Mouse (Mus musculus) cerebellum, adult 11-12 months (tissue): ENCODE measurements at regions not wholly inside any gene's neighbourhood (a gene's known extent, or its start where the extent isn't known, plus 50 kb on each side); places are given as distances from the start of the nearest gene placed in this dataset.

Source experiments
- DNase-seq: peaks from one replicate; pipeline ENCODE4 v3.0.0; 2022

DNA sequence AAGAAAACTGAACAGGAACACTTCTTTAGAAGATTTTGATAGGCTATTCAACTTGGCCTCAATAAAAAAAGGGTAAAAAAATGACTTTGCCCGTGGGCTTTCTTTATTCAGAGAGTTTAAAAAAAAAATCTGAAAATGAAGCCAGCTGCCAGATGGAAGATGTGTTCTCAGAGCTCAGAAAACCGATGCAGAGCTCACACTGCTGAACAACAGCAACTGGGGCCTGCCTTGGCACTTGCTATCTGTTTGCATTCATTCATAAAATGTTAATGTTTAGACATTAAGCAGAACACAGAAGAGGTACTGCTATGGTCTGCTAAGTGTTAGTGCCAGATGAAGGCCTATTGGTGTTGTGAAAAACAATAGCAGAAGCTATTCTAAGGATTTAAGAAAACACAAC, 173.8 kb upstream of the Smc2 start:
- no peak for DNase-seq

DNA sequence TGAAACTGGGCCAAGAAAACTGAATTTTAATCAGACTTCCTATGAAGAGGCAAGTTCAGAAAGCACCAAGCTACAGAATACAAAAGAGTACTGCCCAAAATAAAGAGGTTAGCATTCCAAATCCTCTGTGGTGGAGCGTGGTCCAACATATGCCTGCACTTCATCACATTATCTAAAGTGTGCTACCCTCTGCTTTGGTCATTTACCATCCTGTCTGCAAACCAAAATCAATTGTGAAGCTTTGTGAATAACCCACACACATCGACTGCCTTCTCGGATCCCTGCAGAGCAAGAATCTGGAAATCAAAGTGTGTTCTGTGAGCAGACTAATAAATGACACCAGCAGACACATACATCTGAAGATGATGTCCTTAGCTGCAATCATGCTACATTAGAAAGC, 156.6 kb upstream of the Smc2 start:
- no peak for DNase-seq

DNA sequence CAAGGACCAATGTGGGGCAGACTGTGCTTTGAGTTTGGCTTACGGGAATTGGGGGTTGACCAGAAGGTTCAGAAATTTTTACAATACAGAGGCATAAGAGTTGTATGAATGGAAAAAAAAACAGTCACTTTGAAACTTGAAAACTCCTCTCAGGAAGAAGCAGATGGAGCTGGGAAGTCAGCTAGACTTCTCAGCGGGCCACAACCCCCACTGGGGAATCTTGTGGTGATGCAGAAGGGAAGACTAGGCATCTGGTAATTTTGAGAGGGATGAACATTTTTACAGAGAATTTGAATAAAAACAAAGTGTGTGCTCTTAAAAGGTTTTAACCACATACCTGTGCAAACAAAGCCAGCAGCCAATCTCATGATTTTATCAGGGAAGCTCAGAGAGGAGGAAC, 154.1 kb upstream of the Smc2 start:
- no peak for DNase-seq

DNA sequence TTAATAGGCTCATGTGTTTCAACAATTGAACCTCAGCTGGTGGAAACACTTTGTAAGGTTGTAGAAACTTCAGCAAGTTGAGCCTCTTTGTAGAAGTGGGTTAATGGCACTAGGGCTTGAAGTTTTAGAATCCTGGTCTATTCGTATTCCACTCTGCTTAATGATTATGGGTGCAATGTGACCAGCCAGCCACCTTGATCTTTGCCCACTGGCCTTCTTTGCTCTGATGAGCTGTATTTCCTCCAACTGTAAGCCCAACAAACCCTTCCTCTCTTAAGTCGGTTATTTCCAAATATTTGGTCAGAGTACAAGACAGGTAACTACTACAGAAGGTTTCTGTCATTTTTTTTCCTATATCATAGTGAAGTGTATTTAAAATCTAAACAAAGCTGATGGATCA, 145.4 kb upstream of the Smc2 start:
- no peak for DNase-seq

DNA sequence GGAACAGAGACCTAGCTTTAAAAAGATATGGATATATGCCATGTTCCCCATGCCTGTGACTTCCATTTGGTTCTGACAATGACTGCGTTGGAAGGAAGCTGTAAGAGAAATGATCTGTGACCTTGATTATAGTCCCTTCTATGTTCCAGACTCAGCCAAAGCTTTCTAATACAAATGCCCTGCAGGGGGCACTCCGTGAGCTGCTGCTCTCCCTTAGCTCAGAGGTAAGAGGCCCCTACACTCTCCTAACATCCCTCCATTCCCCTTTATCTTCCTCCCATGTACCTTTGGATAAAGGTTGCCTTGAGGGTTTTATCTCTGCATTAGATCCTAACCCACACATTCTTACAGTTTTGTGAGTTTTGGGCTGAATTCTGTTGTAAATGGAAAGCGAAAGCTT, 139.8 kb upstream of the Smc2 start:
- DNase-seq: no peak

DNA sequence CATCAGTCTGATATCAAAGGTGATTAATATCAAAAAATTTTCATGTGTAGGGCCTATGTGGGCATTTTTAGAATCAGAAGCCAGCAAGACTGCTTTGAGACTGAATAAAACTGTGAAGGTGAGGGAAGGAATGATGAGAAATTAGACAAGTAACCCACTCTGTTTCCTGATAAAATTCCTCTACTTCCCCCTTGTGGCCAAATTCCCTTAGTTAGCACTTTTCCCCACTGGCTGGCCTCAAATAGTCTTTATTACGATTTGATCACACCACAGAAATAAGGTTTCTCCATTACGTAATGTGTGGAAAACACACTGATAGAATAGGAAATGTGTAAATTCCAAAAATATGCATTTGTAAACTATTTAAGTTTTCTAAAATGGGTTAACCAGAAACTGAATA, 137.4 kb upstream of the Smc2 start:
- no peak for DNase-seq

DNA sequence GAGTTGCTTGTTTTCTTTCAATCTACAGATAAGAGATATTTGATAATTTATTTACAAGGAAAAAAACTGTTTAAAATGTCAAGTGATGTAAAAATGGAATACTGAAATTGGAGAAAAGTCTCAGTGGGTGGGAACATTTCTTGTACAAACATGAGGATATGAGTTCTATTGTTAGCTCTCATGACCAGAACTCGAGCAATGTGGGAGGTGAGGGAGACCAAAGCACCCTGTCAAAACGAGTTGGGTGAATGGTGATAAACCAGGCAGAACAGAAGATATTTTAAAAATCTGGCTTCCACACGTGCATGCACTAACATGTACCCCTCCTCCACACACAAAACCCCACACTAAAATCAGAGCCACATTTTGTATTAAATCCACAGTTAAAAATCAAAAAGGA, 114.7 kb upstream of the Smc2 start:
- DNase-seq: no peak

DNA sequence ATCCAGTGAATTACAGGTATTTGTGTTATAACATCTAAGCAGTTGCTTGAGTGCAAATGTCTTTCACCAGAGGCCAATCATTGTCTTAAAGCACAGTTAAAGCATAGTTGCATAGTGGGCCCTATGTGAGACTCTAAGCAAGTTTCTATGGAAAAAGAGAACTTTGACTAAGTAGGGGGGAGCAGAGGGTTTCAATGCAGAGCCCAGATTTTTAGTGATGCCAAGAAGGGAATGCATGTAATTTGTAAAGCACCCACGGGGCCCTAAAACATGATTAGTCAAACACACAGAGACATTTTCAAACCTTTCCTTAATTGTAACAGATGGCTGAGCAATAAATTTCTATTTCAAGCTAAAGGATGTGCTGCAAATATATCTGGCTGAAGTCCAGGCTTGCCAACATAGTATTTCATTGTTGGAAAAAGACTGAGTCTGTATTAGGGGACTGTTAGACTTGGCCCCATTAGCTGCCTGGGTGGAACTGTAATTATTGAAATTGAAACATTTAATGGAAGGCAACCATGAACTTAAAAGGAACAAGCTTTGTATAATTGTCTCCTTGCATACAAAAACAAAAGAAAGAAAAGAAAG, 107.6 kb upstream of the Smc2 start:
- DNase-seq: no peak

DNA sequence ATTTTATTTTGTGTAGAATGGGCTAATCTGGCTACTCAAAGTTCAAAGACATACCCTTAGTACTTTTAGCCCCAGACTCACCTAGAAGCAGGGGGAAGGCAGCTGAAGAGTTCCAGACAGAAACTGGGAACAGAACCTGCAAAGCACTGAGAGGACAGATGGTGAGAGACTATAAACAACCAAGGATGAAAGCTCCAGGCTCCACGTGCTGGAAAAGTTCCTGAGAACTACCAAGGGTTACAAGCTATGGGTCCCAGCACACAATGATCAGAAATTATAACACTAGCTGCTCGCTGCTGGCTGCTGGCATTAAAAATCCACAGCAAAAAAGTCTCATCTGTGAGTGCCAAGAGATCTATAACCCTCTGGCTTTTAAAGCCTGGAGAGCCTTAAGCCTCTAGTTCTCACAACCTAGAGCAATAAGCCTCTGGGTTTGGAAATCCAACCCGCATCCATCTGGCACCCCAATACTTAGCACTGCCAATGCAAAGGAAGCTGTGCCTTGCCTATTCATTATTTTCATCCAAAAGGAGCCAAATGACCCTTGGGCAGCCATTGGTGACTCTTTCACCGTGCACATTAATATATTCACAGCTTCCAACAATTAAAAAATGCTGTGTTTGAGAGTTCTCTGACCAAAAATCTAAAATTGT, 102.6 kb upstream of the Smc2 start:
- peak; percentile 26 for DNase-seq

DNA sequence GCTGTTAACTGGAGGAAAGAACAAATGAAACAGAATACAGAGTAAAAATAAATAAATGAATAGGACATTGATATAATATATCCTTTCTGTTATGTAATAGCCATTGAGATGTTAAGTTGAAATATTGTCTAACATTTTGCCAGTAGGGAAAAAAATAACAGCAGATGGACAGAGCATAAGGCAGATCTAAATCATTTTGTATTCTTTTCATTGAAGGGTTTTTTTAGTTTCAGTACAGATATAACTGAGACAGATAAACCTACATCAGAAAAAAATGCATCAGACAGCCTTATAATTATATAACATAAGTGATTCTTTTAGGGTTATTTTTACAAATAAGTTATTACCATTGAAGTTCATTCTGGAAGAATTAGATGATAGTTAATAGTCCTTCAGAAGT, 97.8 kb upstream of the Smc2 start:
- DNase-seq: no peak

DNA sequence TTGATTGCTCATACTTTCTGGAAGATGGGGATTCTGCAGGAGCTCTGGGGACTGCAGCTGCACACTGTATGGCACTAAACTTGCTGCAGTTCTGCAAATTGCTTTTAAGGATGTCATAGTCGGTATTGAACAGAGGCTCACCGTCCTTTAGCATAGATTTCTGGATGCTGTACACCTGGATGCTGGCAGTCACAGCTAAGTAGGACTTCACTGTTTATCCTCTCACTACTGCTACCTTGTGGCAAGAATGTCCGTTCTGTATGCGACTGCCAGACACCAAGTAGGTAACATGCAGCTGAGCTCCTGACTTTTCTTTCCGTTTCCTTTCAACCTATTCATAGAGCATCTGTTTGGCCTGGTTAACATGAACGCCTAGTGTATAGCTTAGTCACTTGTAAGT, 77.3 kb upstream of the Smc2 start:
- DNase-seq: no peak

DNA sequence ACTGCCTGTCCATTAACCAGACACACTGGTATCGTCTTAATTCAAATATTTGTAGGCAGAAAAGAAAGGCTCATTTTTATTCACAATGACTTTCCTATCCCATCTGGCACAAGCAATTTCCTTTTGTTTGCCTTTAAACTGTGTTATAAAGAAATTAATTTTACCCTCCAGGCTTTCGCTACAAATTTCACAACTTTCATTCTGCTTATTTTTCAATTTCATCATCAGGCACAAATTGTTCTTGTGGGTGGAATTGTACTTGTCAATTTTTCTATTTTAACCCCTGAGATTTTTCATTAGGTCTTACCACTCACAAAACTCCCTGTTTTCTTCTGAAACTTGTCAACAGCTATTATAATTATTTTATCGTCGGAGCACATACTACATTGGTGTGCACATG, 73.2 kb upstream of the Smc2 start:
- no peak for DNase-seq

DNA sequence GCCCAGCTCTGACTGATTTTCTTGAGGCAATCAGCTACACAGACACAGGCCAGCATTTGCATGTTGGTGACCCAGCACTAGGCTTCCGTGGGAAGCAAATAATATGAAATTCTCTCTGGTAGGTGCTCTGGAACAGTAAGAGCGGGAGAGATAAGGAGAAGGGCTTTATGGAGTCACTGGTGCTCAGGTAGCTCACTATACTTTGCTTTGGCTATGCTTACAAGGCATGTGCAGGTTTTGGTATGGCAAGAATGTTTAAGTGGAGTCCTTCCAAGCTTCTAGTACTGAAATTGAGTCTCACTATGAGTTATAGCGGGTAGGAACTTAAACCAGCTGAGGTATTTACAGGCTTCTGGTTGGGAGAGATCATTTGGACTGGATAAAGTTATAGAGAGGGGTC, 70.5 kb upstream of the Smc2 start:
- DNase-seq: no peak
